Mouse (Mus musculus): ENCODE results near the gene Tram1l1.

GRCm38 (mm10) chr3:124271229-124271628 is 49.4 kb upstream of the Tram1l1 start:
- TF ChIP-seq CTCF (IDR thresholded peaks at IDR 0.05; ENCODE audit: extremely low read depth, insufficient read depth, low read length) = no peak
- TF ChIP-seq POLR2A (IDR thresholded peaks at IDR 0.05; ENCODE audit: extremely low read depth, insufficient read depth, low read length) = no peak

All from cortical plate, adult 2 months (tissue).